Mouse (Mus musculus): ENCODE measurements around the gene Gm42674. TPM values are rescaled to one million over a fixed set of nuclear protein-coding genes. Genes with fewer than 3 reads are reported as not detected.

Gm42674 gene
- polyA plus RNA-seq, 1 experiment from 2014 or later = not detected

Other genes starting within 250 kb of the Gm42674 start
- gene Slc27a3, start 212.0 kb upstream of the Gm42674 start, polyA plus RNA-seq (2015; fragmentation: Nextera tagmentation; extraction: Ambion mirVana) = 5.2 and 5.7 TPM in 2 replicates
- 14.5 and 15.7 TPM in 2 replicates for gene Ints3, start 168.3 kb upstream of the Gm42674 start, polyA plus RNA-seq (2015; fragmentation: Nextera tagmentation; extraction: Ambion mirVana)
- gene Npr1, start 136.0 kb upstream of the Gm42674 start, polyA plus RNA-seq (2015; fragmentation: Nextera tagmentation; extraction: Ambion mirVana) = 2.5 and 2.6 TPM in 2 replicates
- gene Ilf2, start 125.8 kb upstream of the Gm42674 start, polyA plus RNA-seq (2015; fragmentation: Nextera tagmentation; extraction: Ambion mirVana) = 137 and 146 TPM in 2 replicates
- gene Snapin, start 110.9 kb upstream of the Gm42674 start, polyA plus RNA-seq (2015; fragmentation: Nextera tagmentation; extraction: Ambion mirVana) = 61.9 and 65.5 TPM in 2 replicates
- 162 and 169 TPM in 2 replicates for gene Chtop, start 92.4 kb upstream of the Gm42674 start, polyA plus RNA-seq (2015; fragmentation: Nextera tagmentation; extraction: Ambion mirVana)
- gene S100a1, start 87.5 kb upstream of the Gm42674 start, polyA plus RNA-seq (2015; fragmentation: Nextera tagmentation; extraction: Ambion mirVana) = 46.7 and 50.4 TPM in 2 replicates
- 146 and 154 TPM in 2 replicates for gene S100a13, start 87.5 kb upstream of the Gm42674 start, polyA plus RNA-seq (2015; fragmentation: Nextera tagmentation; extraction: Ambion mirVana)
- 43.5 and 47.3 TPM in 2 replicates for gene S100a14, start 75.0 kb upstream of the Gm42674 start, polyA plus RNA-seq (2015; fragmentation: Nextera tagmentation; extraction: Ambion mirVana)
- 136 and 139 TPM in 2 replicates for gene S100a16, start 64.7 kb upstream of the Gm42674 start, polyA plus RNA-seq (2015; fragmentation: Nextera tagmentation; extraction: Ambion mirVana)
- 9.9 and 11.5 TPM in 2 replicates for gene S100a3, start 41.3 kb upstream of the Gm42674 start, polyA plus RNA-seq (2015; fragmentation: Nextera tagmentation; extraction: Ambion mirVana)
- gene S100a2, start 11.7 kb upstream of the Gm42674 start, polyA plus RNA-seq (2015; fragmentation: Nextera tagmentation; extraction: Ambion mirVana) = 1.2 and 1.5 TPM in 2 replicates
- 88.5 and 88.9 TPM in 2 replicates for gene S100a4, start 1.9 kb downstream of the Gm42674 start, polyA plus RNA-seq (2015; fragmentation: Nextera tagmentation; extraction: Ambion mirVana)
- 0.51 and 1.2 TPM in 2 replicates for gene S100a5, start 6.6 kb downstream of the Gm42674 start, polyA plus RNA-seq (2015; fragmentation: Nextera tagmentation; extraction: Ambion mirVana)
- 164 and 165 TPM in 2 replicates for gene S100a6, start 11.0 kb downstream of the Gm42674 start, polyA plus RNA-seq (2015; fragmentation: Nextera tagmentation; extraction: Ambion mirVana)
- gene S100a7a, start 52.1 kb downstream of the Gm42674 start, polyA plus RNA-seq (2015; fragmentation: Nextera tagmentation; extraction: Ambion mirVana) = 0.28 and 0.38 TPM in 2 replicates
- 77.0 and 115 TPM in 2 replicates for gene S100a8, start 67.1 kb downstream of the Gm42674 start, polyA plus RNA-seq (2015; fragmentation: Nextera tagmentation; extraction: Ambion mirVana)
- 26.1 and 50.1 TPM in 2 replicates for gene S100a9, start 93.8 kb downstream of the Gm42674 start, polyA plus RNA-seq (2015; fragmentation: Nextera tagmentation; extraction: Ambion mirVana)
- 0.13 and 0.16 TPM in 2 replicates for gene Pglyrp4, start 125.0 kb downstream of the Gm42674 start, polyA plus RNA-seq (2015; fragmentation: Nextera tagmentation; extraction: Ambion mirVana)
- gene Gm5849, start 176.0 kb downstream of the Gm42674 start, polyA plus RNA-seq (2015; fragmentation: Nextera tagmentation; extraction: Ambion mirVana) = not detected in 2 replicates

Data from thymus, postnatal 0 days (tissue).